Mouse (Mus musculus) embryo, embryonic 10 days (tissue): ENCODE measurements at regions not wholly inside any gene's neighbourhood (a gene's known extent, or its start where the extent isn't known, plus 50 kb on each side); places are given as distances from the start of the nearest gene placed in this dataset.

Experiments
- DNase-seq: peaks from one replicate; pipeline ENCODE4 v3.0.0-alpha.2; 2015; ENCODE audit warnings: low spot score

DNA sequence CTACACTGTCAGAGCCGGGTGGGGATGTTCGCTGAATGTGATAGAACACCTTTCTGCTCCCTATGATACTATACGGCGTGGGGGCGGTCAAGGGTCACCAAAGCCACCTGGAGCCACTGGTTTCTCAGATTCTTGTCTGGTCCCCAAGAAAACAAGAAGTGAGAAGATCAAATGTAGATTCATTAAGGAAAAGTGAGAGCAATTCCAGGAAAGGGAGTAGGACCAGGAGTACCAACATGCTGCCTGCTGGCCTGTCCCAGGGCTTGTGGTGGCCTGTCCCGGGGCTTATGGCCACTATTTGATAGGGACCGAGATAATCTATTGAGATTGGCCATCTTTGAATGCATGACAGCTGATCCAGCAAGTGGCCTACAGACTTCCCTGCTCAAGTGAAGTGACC is 58.8 kb upstream of the Fut8 start:
- no peak for DNase-seq

DNA sequence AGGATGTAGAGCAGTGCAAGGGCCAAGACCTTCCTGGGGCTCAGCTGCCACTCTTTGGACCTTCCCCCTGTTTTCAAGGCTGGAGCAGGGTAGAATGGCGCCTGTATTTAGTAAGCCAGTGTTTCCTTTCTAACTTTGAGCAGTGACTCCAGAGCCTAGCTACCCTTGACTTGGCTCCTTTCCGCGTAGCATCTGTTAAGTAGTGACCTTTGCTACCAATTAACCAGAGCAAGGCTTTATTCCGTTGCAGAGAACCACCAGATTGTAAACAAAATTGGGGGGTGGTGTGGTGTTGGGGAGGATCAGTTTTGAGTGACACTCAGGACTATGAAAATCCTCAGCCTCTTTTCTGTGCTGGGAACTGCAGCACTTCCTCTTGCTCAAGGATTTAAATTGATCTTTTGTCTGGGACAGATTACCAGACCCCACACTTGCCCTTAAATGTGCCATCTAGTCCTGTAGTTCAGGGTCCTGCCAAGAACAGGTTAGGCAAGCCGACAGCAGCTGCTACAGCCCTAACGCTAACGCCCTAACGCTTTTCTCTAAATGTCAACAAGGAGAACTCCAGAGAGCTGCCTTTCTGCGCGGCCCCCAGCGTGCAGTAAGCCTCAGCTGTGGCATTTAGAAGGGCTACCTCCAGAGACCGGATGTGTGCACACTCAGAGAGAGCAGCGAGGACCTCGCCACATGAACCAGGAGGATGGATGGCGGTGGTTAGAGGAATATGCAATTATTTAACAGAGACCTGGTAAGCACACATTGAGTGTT is 59.9 kb upstream of the Fut8 start:
- peak; percentile 47 for DNase-seq

- peak; percentile 14 for DNase-seq
These were observed 60.6 kb upstream of the Fut8 start for GRCm38 (mm10) chr12:77177303-77177702.

DNA sequence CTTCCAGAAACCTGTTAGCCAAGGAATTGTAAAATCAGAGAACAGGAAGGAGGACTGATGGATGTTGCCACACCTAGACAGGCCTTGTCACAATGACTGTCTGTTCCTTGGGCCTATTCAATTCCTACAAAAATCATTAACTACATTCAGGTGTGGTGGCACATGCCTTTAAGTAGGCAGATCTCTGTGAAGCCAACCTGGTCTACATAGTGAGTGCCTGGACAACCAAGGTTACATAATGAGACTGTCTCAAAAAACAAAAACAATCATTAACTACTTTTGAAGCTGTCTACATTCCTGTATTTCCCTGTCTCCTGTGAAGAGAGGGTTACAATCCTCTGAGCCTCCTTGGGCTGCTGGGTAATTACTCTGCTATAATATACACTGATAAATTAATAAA is 63.9 kb upstream of the Fut8 start:
- DNase-seq = no peak

- no peak for DNase-seq
These were observed 65.4 kb upstream of the Fut8 start for GRCm38 (mm10) chr12:77172540-77172939.

DNA sequence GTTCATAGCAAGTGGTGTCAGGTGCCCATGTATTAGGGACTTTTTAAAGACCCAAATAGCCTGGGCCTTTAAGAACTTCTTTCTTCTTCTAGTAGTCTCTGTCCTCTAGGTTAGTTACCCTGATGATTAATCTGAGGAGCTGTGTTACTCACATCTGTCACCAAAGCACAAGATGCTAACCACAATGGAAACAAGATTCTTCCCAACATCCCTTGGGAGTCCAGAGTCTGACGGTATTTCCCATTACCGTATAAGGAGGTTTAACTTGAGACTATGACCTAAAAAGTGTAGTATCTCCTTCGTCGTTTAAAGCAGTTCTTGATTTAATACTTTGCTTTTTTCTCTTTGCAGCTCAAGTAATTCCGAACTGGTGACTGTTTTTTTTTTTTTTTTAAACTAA is 67.7 kb upstream of the Fut8 start:
- no peak for DNase-seq

GRCm38 (mm10) chr12:77168367-77168766 is 69.6 kb upstream of the Fut8 start:
- no peak for DNase-seq

- no peak for DNase-seq
These were observed 81.2 kb upstream of the Fut8 start for GRCm38 (mm10) chr12:77156698-77157097.

DNA sequence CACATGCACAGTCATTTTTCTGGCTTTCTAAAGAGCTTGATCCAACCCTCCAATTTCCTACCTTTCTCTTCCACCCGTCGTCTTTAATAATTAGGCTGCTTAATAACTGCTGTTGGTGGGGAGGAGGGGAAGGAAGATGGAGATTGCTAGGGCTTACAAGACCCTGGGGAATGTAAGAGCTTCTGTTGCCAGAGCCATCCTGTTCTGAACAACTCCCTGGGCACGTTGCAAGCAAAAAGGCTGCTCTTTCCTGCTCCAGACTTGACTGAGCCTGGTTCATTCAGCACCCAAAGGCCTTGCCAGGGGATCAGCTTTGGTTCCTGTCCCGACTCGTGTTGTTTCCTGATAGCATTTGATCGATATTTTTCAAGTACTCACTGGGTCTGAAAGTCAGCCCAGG is 82.3 kb upstream of the Fut8 start:
- no peak for DNase-seq

GRCm38 (mm10) chr12:77151471-77151870 is 86.5 kb upstream of the Fut8 start:
- DNase-seq = no peak

DNA sequence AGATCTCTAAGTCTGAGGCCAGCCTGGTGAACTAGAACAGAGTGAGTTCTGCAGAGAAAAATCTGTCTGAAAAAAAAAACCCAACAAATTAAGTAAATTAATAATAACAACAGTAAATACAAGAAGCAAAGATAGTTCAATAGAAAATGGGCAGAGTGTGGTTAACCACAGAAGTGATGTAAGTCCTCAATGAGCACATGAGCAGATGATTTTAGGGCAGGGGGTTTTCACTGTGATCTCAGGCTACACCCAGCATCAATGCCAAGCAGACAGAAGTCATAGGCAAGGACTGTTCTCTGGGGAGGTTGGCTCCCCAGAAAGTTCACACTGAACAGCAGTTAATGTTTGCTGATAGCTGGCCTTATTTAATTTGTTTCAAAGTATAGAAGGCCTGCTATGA is 88.1 kb upstream of the Fut8 start:
- no peak for DNase-seq

DNA sequence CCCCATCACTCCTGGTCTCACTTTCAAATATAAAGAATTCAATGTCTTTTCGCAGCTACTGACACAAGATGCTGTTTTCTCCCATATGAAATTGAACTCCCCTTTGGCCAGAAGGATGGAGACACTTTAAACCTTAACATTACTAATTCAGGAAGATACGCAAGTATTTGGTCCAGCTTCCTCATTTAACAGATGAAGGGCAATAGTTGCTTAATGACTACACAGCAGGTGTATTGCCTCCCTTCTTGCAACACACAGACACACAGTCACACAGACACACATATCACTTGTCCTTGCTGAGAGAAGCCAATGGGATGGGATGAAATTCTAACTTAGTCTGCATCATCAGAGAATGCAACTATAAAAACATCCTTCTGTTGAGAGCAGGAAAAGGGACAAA is 89.8 kb upstream of the Fut8 start:
- DNase-seq = no peak

GRCm38 (mm10) chr12:77143958-77144357 is 94.0 kb upstream of the Fut8 start:
- DNase-seq = no peak

DNA sequence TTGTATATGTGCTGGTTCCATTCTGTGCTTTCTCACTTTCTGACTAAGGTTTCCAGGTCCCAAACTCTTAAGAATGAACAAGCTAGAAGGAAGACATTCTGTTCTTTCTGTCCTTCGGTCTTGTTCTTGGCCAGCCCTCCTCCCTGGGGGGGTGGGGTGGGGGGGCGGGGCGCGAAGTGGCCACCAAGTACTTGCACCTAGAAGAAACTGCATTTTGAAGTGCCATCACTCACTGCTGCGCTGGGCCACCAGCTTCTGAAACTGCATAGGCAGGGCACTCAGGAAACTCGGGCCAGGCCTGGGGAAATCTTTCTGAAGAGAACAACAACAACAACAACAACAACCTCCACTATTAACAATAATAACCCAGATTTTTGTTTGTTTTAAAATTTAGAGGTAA is 94.4 kb upstream of the Fut8 start:
- no peak for DNase-seq

GRCm38 (mm10) chr12:77143105-77143504 is 94.8 kb upstream of the Fut8 start:
- DNase-seq = no peak

DNA sequence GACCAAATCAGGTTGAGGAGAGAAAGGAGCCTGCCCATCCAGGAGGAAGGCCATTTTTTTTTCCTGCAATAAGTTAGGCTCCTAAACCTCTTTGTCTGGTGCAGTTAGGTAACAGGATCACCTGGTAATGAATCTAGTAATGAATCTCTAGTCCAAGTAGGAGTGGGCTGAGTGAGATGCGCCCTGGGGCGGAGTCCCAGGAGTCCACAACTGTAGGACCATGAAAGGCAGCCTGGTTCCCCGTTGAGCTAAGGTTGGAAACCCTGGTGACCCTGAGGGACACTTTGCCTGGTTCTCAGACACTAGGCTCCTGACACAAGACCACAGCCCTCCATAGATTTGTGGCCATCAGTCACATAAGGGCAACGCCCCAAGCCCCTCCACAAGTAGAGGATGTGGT is 95.7 kb upstream of the Fut8 start:
- DNase-seq = no peak

- no peak for DNase-seq
These were observed 96.4 kb upstream of the Fut8 start for GRCm38 (mm10) chr12:77141260-77142201.

GRCm38 (mm10) chr12:77140656-77141055 is 97.3 kb upstream of the Fut8 start:
- no peak for DNase-seq

DNA sequence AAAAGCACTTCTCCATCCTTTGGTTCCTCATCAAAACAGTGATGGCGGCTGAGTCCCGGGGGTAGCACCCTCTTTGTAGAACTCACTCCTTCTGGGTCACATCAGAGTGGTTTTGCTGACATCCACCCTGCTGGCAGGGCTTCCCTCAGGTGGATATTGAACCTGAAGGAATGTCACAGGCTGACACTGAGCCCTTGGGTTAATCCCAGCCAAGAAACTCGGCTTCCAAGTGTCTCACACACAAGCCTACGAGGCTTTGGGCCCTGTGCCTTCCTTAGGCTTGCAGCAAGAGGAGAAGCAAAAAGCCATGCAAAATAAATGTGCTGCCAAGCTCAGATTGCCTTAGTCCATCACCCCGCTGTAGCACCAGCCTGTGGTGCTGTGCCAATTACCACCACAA is 97.8 kb upstream of the Fut8 start:
- no peak for DNase-seq

DNA sequence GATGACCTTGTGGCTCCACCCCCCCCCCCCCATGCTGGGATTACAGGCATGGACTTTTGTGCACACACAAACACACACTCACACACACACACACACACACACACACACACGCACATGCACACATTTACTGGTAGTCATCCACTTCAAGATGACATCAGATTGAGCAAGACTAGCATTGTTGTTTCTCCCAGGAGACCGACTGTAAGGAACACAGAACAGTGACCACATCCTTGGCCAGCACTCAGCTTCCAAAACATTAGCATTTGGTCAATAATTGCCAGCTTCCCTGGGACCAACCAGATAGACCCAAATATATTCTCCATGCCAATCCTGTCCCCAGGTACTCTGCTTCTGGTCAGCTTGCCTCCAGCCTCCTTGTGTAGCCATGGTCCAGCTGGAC is 98.2 kb upstream of the Fut8 start:
- DNase-seq = no peak

DNA sequence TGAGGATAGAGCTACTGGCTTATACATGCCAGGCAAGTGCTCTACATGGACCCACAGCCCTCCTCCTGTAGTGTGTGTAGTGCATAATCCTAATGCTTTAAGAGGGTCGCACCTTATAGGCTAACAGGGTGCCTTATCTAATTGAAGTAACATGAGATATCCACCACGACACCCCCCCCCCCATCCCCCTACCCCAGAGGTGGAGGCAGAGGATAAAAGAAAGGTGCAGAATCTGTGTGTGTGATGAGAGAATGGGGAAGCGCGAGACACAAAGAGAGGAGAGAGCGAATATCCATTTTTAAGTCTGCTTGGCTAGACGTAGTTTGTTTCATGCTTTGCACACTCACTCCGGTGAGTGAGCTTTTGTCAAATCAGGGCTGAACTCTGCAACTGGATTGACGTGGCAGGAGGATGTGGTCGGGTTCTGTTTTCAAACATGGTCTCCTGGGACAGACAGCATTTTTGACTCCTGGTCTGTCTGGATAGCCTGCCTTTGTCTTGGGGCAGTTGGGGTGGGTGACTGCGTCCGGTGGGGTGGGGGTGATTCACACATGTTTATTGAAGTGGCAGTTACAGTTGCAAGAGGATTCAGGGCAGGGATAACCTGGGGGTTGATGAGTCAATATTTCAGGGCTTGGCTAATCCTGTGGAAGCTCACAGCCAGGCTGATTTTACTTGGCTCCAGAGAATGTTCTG is 99.3 kb upstream of the Fut8 start:
- no peak for DNase-seq

DNA sequence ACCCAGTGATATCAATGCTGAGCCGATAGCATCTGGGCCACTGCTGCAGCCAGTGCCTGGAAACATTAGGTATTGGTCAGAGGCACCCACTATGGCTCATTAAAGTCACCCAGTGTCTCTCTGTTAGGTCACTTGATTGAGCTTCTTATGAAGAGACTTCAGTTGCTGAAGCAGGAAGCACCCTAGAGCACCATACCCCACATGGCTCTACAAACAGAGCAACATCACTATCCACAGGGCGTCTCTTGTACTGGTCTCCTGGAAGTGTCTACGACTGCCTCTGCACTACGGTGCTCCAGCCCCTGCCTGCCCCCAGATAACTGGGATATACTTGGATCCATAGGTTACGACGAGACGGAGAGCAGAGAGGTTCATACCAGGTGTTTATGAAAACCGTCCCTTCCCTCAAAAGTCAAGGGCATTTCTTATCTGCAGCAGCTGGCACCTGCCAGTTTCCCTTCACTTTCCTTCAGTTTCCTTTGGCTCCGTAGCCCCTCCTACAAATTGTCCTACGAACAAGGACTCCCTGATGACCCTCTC is 100.6 kb upstream of the Fut8 start:
- DNase-seq = no peak
